Mouse (Mus musculus) G1E (cell line): ENCODE measurements around the gene Nenf.

Experiments
- CTCF ChIP-seq: IDR thresholded peaks from 2 replicates; pipeline ENCODE4 v1.5.1; 2012; ENCODE audit warnings: low read depth, low read length, inconsistent platforms, mixed read lengths
- GATA1 ChIP-seq: IDR thresholded peaks from 2 replicates; pipeline ENCODE4 v1.6.1; 2012; ENCODE audit warnings: borderline replicate concordance, low read length, inconsistent platforms, mixed read lengths
- POLR2AphosphoS5 ChIP-seq: IDR thresholded peaks from 2 replicates; pipeline ENCODE4 v1.6.1; 2012; ENCODE audit warnings: low read depth, low read length, inconsistent platforms; ENCODE audit not compliant: insufficient replicate concordance

DNA sequence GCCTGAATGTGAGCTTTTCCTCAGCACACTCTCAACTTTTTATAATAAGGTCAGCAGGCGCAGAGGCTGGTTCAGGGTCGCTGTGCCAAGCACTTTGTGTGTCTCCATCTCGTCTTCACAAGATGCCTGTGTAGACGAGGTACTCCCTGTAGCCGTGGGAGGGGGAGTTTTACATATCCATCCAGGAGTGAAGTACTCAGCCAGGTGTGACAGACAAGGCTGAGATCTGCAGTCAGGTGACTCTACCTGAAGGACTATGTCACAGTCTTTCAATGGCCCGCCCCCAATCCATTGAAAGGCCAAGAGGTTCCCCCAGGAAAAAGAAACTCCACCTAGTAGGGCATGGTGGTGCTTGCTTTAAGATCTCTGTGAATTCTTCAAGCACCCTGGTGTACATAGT lies 4.8 kb downstream of the Nenf start:
- TF ChIP-seq CTCF (no peak), GATA1 (no peak), POLR2AphosphoS5 (no peak)
